Mouse (Mus musculus) midbrain, postnatal 0 days (tissue): Measurements from ENCODE around the gene Gpr108. TPM values are rescaled to one million over a fixed set of nuclear protein-coding genes. Genes with fewer than 3 reads are reported as not detected.

Experiments
- ATAC-seq: fragments of 200-750 bp; cut with Nextera tagmentation; 2 replicates; pipeline ENCODE4 v1.8.0; 2017; ENCODE audit warnings: moderate number of reproducible peaks, mild to moderate bottlenecking, moderate TSS enrichment, moderate library complexity; ENCODE audit not compliant: low FRiP score
- DNase-seq: peaks from one replicate; pipeline ENCODE4 v3.0.0-alpha.2; 2015; ENCODE audit warnings: low spot score
- H3K27ac ChIP-seq: fragments of 300-500 bp; sonication (generic); 2 replicates; pipeline ENCODE4 v1.5.1; 2014; ENCODE audit warnings: low read depth, mild to moderate bottlenecking, low read length, mixed read lengths
- H3K27me3 ChIP-seq: fragments of 300-500 bp; sonication (generic); 2 replicates; pipeline ENCODE4 v1.6.1; 2014; ENCODE audit warnings: low read length, control low read depth, mixed read lengths; ENCODE audit not compliant: insufficient read depth
- H3K36me3 ChIP-seq: fragments of 300-500 bp; sonication (generic); 2 replicates; pipeline ENCODE4 v1.6.1; 2014; ENCODE audit warnings: low read length, control low read depth, mixed read lengths; ENCODE audit not compliant: insufficient read depth
- H3K4me1 ChIP-seq: fragments of 300-500 bp; sonication (generic); 2 replicates; pipeline ENCODE4 v1.6.1; 2014; ENCODE audit warnings: mild to moderate bottlenecking, control low read depth, antibody characterized with exemption, low read length, mixed read lengths; ENCODE audit not compliant: insufficient read depth
- H3K4me2 ChIP-seq: fragments of 300-500 bp; sonication (generic); 2 replicates; pipeline ENCODE4 v1.6.1; 2014; ENCODE audit warnings: low read depth, mild to moderate bottlenecking, low read length, mixed read lengths; ENCODE audit not compliant: poor library complexity, severe bottlenecking
- H3K4me3 ChIP-seq: fragments of 300-500 bp; sonication (generic); 2 replicates; pipeline ENCODE4 v1.5.1; 2014; ENCODE audit warnings: low read depth, mild to moderate bottlenecking, low read length, moderate library complexity
- H3K9ac ChIP-seq: fragments of 300-500 bp; sonication (generic); replicated peaks from 2 replicates; pipeline ENCODE4 v1.6.1; 2014; ENCODE audit warnings: mild to moderate bottlenecking, low read length, moderate library complexity, mixed read lengths; ENCODE audit not compliant: poor library complexity, severe bottlenecking
- H3K9me3 ChIP-seq: fragments of 300-500 bp; sonication (generic); 2 replicates; pipeline ENCODE4 v1.6.1; 2016; ENCODE audit warnings: low read length, control low read depth
- CTCF ChIP-seq: IDR thresholded peaks from 2 replicates; pipeline ENCODE4 v1.5.1; 2016; ENCODE audit warnings: antibody characterized with exemption, mild to moderate bottlenecking
- whole genome bisulfite sequencing: fragments of 180-500 bp; shearing (Covaris S2); extraction: QIAGEN DNeasy Blood & Tissue Kit; methylation state at CpG from one replicate; pipeline ENCODE4 v1.1.7; 2014; 5-methylcytosine and 5-hydroxymethylcytosine counted together
- polyA plus RNA-seq: library from polyadenylated mRNA; unstranded; fragments of >200 nt; fragmentation: Nextera tagmentation; extraction: Ambion mirVana; gene quantifications from 2 replicates; pipeline ENCODE4 v1.2.1, GENCODE M21; 2015
- total RNA-seq: library from RNA; depleted of rRNA; stranded (reverse); fragments of >200 nt; gene quantifications from 2 replicates; pipeline ENCODE4 v1.2.3, GENCODE M21; 2014

Gpr108 gene
- total and polyA plus RNA-seq, 2 experiments from 2014 or later: 19.2 to 23.1 TPM

DNA sequence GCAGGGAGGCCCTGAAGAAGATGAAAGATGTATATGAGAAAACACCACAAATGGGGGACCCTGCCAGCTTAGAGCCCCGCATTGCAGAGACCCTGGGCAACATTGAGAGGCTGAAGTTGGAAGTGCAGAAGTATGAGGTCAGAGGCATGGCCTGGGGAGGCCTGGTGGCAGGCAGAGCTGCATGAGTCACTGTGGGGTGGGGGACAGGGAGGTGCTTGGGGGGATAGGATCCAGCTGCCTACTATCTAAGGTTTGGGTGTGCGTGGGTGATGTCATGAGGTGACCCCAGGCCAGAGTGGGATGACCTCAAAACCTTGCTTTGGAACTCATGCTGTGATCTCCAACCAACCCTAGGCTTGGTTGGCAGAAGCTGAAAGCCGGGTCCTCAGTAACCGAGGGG, 13.0 kb upstream of the Gpr108 start:
- peaks cover 3% of the 10 kb centered on the region; the same call in 1 of the 2 replicates for H3K4me1 ChIP-seq
- DNase-seq (no peak), ATAC-seq (no peak)
- no peak overlapping the region for H3K9ac ChIP-seq
- no peak overlapping the region for H3K27ac ChIP-seq
- H3K9me3 ChIP-seq: no peaks in the 10 kb centered on the region
- H3K4me3 ChIP-seq: no peak overlapping the region
- no peak for TF ChIP-seq CTCF
- H3K4me2 ChIP-seq: no peak overlapping the region
- no peaks in the 10 kb centered on the region for H3K27me3 ChIP-seq
- 92% methylated on average over 4 of the region's 4 CpGs for WGBS
- no peaks in the 10 kb centered on the region for H3K36me3 ChIP-seq

DNA sequence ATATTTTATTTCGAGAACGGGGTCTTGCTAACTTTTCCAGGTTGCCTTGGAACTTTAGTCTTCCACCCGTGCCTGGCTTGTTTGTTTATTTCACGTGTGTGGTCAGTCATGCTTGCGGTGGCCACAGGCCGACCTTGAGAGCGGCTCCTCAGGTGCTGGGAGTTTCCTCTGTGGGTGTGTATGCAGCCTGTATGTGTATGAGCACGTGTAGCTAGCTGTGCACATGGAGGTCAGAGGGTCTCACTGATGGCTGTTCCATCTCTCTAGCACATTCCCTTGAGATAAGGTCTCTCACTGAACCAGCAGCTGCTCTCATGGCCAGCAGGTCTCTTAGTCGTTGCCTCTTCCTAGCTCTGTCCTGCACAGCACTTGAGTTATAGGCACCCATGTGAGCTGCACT, 12.1 kb upstream of the Gpr108 start:
- Histone ChIP-seq H3K9me3 (no peaks in the 10 kb centered on the region), H3K4me1 (peaks cover under 1% of the 10 kb centered on the region; the same call in 1 of the 2 replicates), H3K9ac (no peak overlapping the region), H3K4me3 (no peak overlapping the region), H3K4me2 (no peak overlapping the region), H3K27ac (no peak overlapping the region), H3K36me3 (no peaks in the 10 kb centered on the region), H3K27me3 (no peaks in the 10 kb centered on the region)
- DNase-seq (no peak), ATAC-seq (no peak)
- no peak for TF ChIP-seq CTCF
- WGBS: 92% methylated on average over 9 of the region's 9 CpGs

DNA sequence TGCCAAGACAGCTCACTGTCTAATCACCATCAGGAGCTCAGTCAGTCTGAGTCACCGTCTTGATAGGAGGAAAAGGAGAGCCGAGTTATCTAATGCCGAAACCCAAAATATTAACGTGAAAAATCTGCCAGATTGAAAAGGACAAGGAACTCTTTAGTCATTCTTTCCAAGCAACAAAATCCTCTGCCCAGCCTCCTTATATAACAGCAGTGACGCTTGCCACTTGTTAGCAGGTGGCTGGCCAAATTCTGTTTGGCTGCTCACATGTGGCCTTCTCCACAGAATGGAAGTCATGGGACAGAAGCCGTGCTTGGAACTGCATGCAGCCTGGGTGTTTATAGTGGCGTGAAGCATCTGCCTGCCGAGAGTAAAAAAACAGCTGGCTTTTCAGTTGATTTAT, 11.5 kb upstream of the Gpr108 start:
- 93% methylated on average over 8 of the region's 8 CpGs for WGBS
- H3K36me3 ChIP-seq: no peaks in the 10 kb centered on the region

DNA sequence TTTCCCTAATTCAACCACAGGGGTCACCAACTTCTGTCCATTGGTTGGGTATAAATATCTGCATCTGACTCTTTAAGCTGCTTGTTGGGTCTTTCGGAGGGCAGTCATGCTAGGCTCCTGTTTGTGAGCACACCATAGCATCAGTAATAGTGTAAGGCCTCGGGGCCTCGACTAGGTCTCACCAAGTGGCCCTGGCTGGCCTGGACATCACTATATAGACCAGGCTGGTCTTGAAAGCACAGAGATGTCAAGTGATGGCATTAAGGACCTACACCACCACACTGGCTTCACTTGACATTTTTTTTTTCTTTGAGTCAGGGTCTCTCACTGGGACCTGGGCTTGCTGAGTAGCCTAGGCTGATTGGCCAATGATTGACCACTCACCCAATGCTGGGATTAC, 9.9 kb upstream of the Gpr108 start:
- ATAC-seq (no peak), DNase-seq (no peak)

More for the DNA sequence above, 11.5 kb upstream of the Gpr108 start:
- Histone ChIP-seq H3K27ac (no peak overlapping the region), H3K4me3 (no peak overlapping the region), H3K4me1 (no peaks in the 10 kb centered on the region), H3K4me2 (no peak overlapping the region), H3K27me3 (no peaks in the 10 kb centered on the region), H3K9ac (no peak overlapping the region), H3K9me3 (no peaks in the 10 kb centered on the region)
- no peak for ATAC-seq
- TF ChIP-seq CTCF: no peak
- no peak for DNase-seq

DNA sequence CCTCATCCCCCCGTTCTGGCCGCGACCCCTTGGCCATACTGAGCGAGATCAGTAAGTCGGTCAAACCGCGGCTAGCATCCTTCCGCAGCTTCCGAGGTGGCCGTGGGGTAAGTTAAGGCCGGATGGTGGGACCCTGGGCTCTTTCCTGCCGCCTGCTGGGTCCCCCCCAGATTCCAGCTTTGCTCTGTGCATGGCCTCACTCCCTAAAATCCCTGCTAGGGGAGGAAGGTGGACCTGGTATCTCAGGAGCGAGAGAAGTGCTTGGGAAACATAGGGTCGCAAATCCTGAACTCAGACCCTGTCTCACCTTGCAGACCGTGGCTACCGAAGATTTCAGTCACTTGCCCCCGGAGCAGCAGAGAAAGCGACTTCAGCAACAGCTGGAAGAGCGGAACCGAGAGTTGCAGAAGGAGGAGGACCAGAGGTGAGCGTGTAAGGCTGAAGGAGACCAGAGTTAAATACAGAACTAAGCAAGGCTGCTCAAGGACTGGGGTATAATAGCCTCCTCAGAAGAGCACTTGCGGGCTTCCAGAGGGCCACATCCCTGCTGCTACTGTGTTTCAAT, 8.8 kb upstream of the Gpr108 start:
- 96% methylated on average over 22 of the region's 22 CpGs for WGBS
- no peaks in the 10 kb centered on the region for H3K4me1 ChIP-seq
- no peak overlapping the region for H3K4me2 ChIP-seq
- no peaks in the 10 kb centered on the region for H3K27me3 ChIP-seq
- DNase-seq (no peak), ATAC-seq (no peak)
- no peaks in the 10 kb centered on the region for H3K36me3 ChIP-seq
- no peak overlapping the region for H3K4me3 ChIP-seq
- no peak overlapping the region for H3K9ac ChIP-seq
- no peak overlapping the region for H3K27ac ChIP-seq
- H3K9me3 ChIP-seq: no peaks in the 10 kb centered on the region
- no peak for TF ChIP-seq CTCF

More for the DNA sequence above, 9.9 kb upstream of the Gpr108 start:
- Histone ChIP-seq H3K36me3 (no peaks in the 10 kb centered on the region), H3K4me1 (no peaks in the 10 kb centered on the region), H3K9me3 (no peaks in the 10 kb centered on the region), H3K4me3 (no peak overlapping the region), H3K9ac (no peak overlapping the region), H3K4me2 (no peak overlapping the region), H3K27me3 (no peaks in the 10 kb centered on the region), H3K27ac (no peak overlapping the region)
- no peak for TF ChIP-seq CTCF
- WGBS: 90% methylated on average over 3 of the region's 3 CpGs

DNA sequence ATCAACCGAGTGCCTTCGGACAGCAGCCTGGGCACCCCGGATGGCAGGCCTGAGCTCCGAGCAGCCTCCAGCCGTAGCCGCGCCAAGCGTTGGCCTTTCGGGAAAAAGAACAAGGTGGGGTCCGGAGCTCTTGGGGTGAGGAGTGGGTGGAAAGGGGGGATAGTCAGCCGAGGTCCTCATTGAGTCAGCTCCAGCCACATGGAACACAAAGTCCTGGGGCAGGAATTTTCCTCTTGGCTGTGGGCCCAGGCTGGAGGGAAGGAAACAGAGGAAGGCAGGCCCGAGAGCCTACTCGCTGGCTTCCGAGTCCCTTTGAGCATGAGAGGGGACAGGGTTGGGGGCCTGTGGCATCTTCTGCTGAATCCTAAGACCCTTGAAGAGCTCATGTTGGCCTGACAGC, 7.1 kb upstream of the Gpr108 start:
- H3K4me2 ChIP-seq: no peak overlapping the region
- no peak overlapping the region for H3K4me3 ChIP-seq
- H3K36me3 ChIP-seq: no peaks in the 10 kb centered on the region
- no peak for TF ChIP-seq CTCF
- WGBS: 87% methylated on average over 14 of the region's 14 CpGs
- ATAC-seq (no peak), DNase-seq (no peak)
- H3K27me3 ChIP-seq: no peaks in the 10 kb centered on the region
- H3K9me3 ChIP-seq: no peaks in the 10 kb centered on the region
- no peak overlapping the region for H3K9ac ChIP-seq
- H3K4me1 ChIP-seq: 0 out of 2 replicates have a peak, but pooled peaks cover under 1% of the 10 kb centered on the region
- H3K27ac ChIP-seq: no peak overlapping the region
